Mouse (Mus musculus) neural tube, embryonic 15.5 days (tissue): ENCODE data around the gene Poll. TPM values are rescaled to one million over a fixed set of nuclear protein-coding genes. Genes with fewer than 3 reads are reported as not detected.
"Not testable (repeated sequence)": the region's sequence is repeated elsewhere in the genome, so short reads cannot be mapped to it uniquely, and the experiment has no call there.

ENCODE experiments used
- ATAC-seq: fragments of 200-750 bp; cut with Nextera tagmentation; 2 replicates; pipeline ENCODE4 v1.8.0; 2017; ENCODE audit warnings: mild to moderate bottlenecking, moderate TSS enrichment, moderate library complexity; ENCODE audit not compliant: low FRiP score
- H3K27ac ChIP-seq: fragments of 300-500 bp; sonication (generic); replicated peaks from 2 replicates; pipeline ENCODE4 v1.5.1; 2015; ENCODE audit warnings: mild to moderate bottlenecking, inconsistent platforms
- H3K27me3 ChIP-seq: fragments of 300-500 bp; sonication (generic); replicated peaks from 2 replicates; pipeline ENCODE4 v1.6.1; 2015; ENCODE audit warnings: inconsistent platforms
- H3K36me3 ChIP-seq: fragments of 300-500 bp; sonication (generic); 2 replicates; pipeline ENCODE4 v1.6.1; 2015; ENCODE audit warnings: inconsistent platforms
- H3K4me1 ChIP-seq: fragments of 300-500 bp; sonication (generic); 2 replicates; pipeline ENCODE4 v1.6.1; 2015; ENCODE audit warnings: inconsistent platforms
- H3K4me2 ChIP-seq: fragments of 300-500 bp; sonication (generic); 2 replicates; pipeline ENCODE4 v1.6.1; 2015; ENCODE audit warnings: inconsistent platforms, mild to moderate bottlenecking, moderate library complexity
- H3K4me3 ChIP-seq: fragments of 300-500 bp; sonication (generic); replicated peaks from 2 replicates; pipeline ENCODE4 v1.5.1; 2015; ENCODE audit warnings: mild to moderate bottlenecking, inconsistent platforms
- H3K9ac ChIP-seq: fragments of 300-500 bp; sonication (generic); replicated peaks from 2 replicates; pipeline ENCODE4 v1.6.1; 2015; ENCODE audit warnings: mild to moderate bottlenecking, inconsistent platforms
- H3K9me3 ChIP-seq: fragments of 300-500 bp; sonication (generic); replicated peaks from 2 replicates; pipeline ENCODE4 v1.6.1; 2016; ENCODE audit warnings: inconsistent platforms
- WGBS: fragments of 180-500 bp; shearing (Covaris S2); methylation state at CpG from one replicate; pipeline ENCODE4 v1.1.7; 2015; ENCODE audit warnings: mixed read lengths; 5-methylcytosine and 5-hydroxymethylcytosine counted together
- polyA plus RNA-seq: library from polyadenylated mRNA; unstranded; fragments of >200 nt; fragmentation: Nextera tagmentation; extraction: Ambion mirVana; gene quantifications from 2 replicates; pipeline ENCODE4 v1.2.1, GENCODE M21; 2015

The Poll gene
- polyA plus RNA-seq, 1 experiment from 2014 or later, result 11.0 TPM

GRCm38 (mm10) chr19:45548196-45548595 is 12.1 kb downstream of the Poll start:
- H3K4me3 ChIP-seq, ATAC-seq, H3K27ac ChIP-seq, H3K4me2 ChIP-seq, H3K9me3 ChIP-seq, H3K36me3 ChIP-seq, H3K9ac ChIP-seq: not testable (repeated sequence)
- H3K27me3 ChIP-seq, result peaks cover 30% of the 10 kb centered on the region
- peaks cover 39% of the 10 kb centered on the region for H3K4me1 ChIP-seq

- H3K36me3 ChIP-seq, result no peaks in the 10 kb centered on the region
- peak overlapping the region; percentile 44 for H3K4me3 ChIP-seq
- WGBS, result under 1% methylated on average over 30 of the region's 30 CpGs
- H3K4me2 ChIP-seq, result peak overlapping the region; percentile 88
- ATAC-seq, result peak; percentile 34
- H3K9ac ChIP-seq, result peak overlapping the region; percentile 51
- H3K27me3 ChIP-seq, result peaks cover 37% of the 10 kb centered on the region
- H3K4me1 ChIP-seq, result peaks cover 68% of the 10 kb centered on the region
- no peaks in the 10 kb centered on the region for H3K9me3 ChIP-seq
- H3K27ac ChIP-seq, result no peak overlapping the region
Measured at GRCm38 (mm10) chr19:45544925-45545321, 15.4 kb downstream of the Poll start.

- no peak for ATAC-seq
- H3K27me3 ChIP-seq, result peaks cover 37% of the 10 kb centered on the region
- peak overlapping the region; percentile 51 for H3K9ac ChIP-seq
- peak overlapping the region; percentile 88 for H3K4me2 ChIP-seq
- H3K9me3 ChIP-seq, result no peaks in the 10 kb centered on the region
- no peaks in the 10 kb centered on the region for H3K36me3 ChIP-seq
- peak overlapping the region; percentile 44 for H3K4me3 ChIP-seq
- WGBS, result 2% methylated on average over 22 of the region's 26 CpGs
- H3K4me1 ChIP-seq, result peaks cover 69% of the 10 kb centered on the region
- H3K27ac ChIP-seq, result 0 out of 2 replicates have a peak overlapping the region, but pooled peaks have one; percentile 13
Measured at GRCm38 (mm10) chr19:45544152-45544924, 16.0 kb downstream of the Poll start.

- Histone ChIP-seq H3K27ac (peak overlapping the region; percentile 83), H3K4me1 (peaks cover 60% of the 10 kb centered on the region), H3K27me3 (peaks cover 35% of the 10 kb centered on the region), H3K9me3 (no peaks in the 10 kb centered on the region), H3K4me3 (peak overlapping the region; percentile 39), H3K9ac (peak overlapping the region; percentile 50), H3K36me3 (no peaks in the 10 kb centered on the region), H3K4me2 (peak overlapping the region; percentile 80)
- no peak for ATAC-seq
- WGBS, result 14% methylated on average over 3 of the region's 3 CpGs
Measured at GRCm38 (mm10) chr19:45542061-45542460, 18.3 kb downstream of the Poll start.

- peak overlapping the region; percentile 50 for H3K9ac ChIP-seq
- no peaks in the 10 kb centered on the region for H3K9me3 ChIP-seq
- peak; percentile 42 for ATAC-seq
- H3K4me3 ChIP-seq, result peak overlapping the region; percentile 39
- H3K4me1 ChIP-seq, result peaks cover 59% of the 10 kb centered on the region
- peaks cover 32% of the 10 kb centered on the region for H3K27me3 ChIP-seq
- peak overlapping the region; percentile 80 for H3K4me2 ChIP-seq
- H3K36me3 ChIP-seq, result no peaks in the 10 kb centered on the region
- H3K27ac ChIP-seq, result peak overlapping the region; percentile 83
- 1% methylated on average over 53 of the region's 58 CpGs for WGBS
Measured at GRCm38 (mm10) chr19:45541409-45542041, 18.8 kb downstream of the Poll start.

- Histone ChIP-seq H3K4me3 (peak overlapping the region; percentile 39), H3K9ac (peak overlapping the region; percentile 50), H3K27ac (peak overlapping the region; percentile 83), H3K9me3 (no peaks in the 10 kb centered on the region), H3K4me1 (peaks cover 64% of the 10 kb centered on the region), H3K36me3 (no peaks in the 10 kb centered on the region), H3K27me3 (peaks cover 26% of the 10 kb centered on the region), H3K4me2 (peak overlapping the region; percentile 80)
- ATAC-seq, result peak; percentile 14
- 15% methylated on average over 8 of the region's 8 CpGs for WGBS
Measured at GRCm38 (mm10) chr19:45540657-45541408, 19.5 kb downstream of the Poll start.

GRCm38 (mm10) chr19:45537505-45537904 is 22.8 kb downstream of the Poll start:
- H3K9me3 ChIP-seq, result no peaks in the 10 kb centered on the region
- no peak overlapping the region for H3K27ac ChIP-seq
- H3K4me1 ChIP-seq, result peaks cover 64% of the 10 kb centered on the region
- H3K4me3 ChIP-seq, result no peak overlapping the region
- no peaks in the 10 kb centered on the region for H3K36me3 ChIP-seq
- no peak for ATAC-seq
- H3K4me2 ChIP-seq, result no peak overlapping the region
- 62% methylated on average over 1 of the region's 1 CpGs for WGBS
- H3K9ac ChIP-seq, result no peak overlapping the region
- peaks cover 6% of the 10 kb centered on the region for H3K27me3 ChIP-seq

- Histone ChIP-seq H3K9me3 (no peaks in the 10 kb centered on the region), H3K4me3 (no peak overlapping the region), H3K27me3 (no peaks in the 10 kb centered on the region), H3K4me2 (no peak overlapping the region), H3K9ac (no peak overlapping the region), H3K4me1 (peaks cover 49% of the 10 kb centered on the region), H3K27ac (peak overlapping the region; percentile 14; the same call in 1 of the 2 replicates), H3K36me3 (0 out of 2 replicates have a peak, but pooled peaks cover under 1% of the 10 kb centered on the region)
- 26% methylated on average over 6 of the region's 6 CpGs for WGBS
- peak; percentile 35 for ATAC-seq
Measured at GRCm38 (mm10) chr19:45535929-45536328, 24.4 kb downstream of the Poll start.

- Histone ChIP-seq H3K4me2 (no peak overlapping the region), H3K27ac (peak overlapping the region; percentile 14; the same call in 1 of the 2 replicates), H3K36me3 (peaks cover 7% of the 10 kb centered on the region; the same call in 1 of the 2 replicates), H3K4me1 (peaks cover 44% of the 10 kb centered on the region), H3K9me3 (no peaks in the 10 kb centered on the region), H3K4me3 (no peak overlapping the region), H3K27me3 (no peaks in the 10 kb centered on the region), H3K9ac (no peak overlapping the region)
- no peak for ATAC-seq
- WGBS, result 47% methylated on average over 8 of the region's 8 CpGs
Measured at GRCm38 (mm10) chr19:45535214-45535735, 25.1 kb downstream of the Poll start.

GRCm38 (mm10) chr19:45533617-45534016 is 26.7 kb downstream of the Poll start:
- no peak overlapping the region for H3K9ac ChIP-seq
- H3K27me3 ChIP-seq, result no peaks in the 10 kb centered on the region
- H3K4me2 ChIP-seq, result no peak overlapping the region
- WGBS, result 45% methylated on average over 7 of the region's 7 CpGs
- peaks cover 42% of the 10 kb centered on the region for H3K4me1 ChIP-seq
- H3K9me3 ChIP-seq, result no peaks in the 10 kb centered on the region
- no peak for ATAC-seq
- 0 out of 2 replicates have a peak overlapping the region, but pooled peaks have one; percentile 24 for H3K27ac ChIP-seq
- peaks cover 20% of the 10 kb centered on the region; the same call in 1 of the 2 replicates for H3K36me3 ChIP-seq
- no peak overlapping the region for H3K4me3 ChIP-seq

GRCm38 (mm10) chr19:45531554-45531953 is 28.8 kb downstream of the Poll start:
- Histone ChIP-seq H3K4me3 (no peak overlapping the region), H3K9ac (no peak overlapping the region), H3K27me3 (no peaks in the 10 kb centered on the region), H3K9me3 (no peaks in the 10 kb centered on the region), H3K27ac (no peak overlapping the region), H3K4me2 (no peak overlapping the region), H3K4me1 (peaks cover 38% of the 10 kb centered on the region), H3K36me3 (peaks cover 37% of the 10 kb centered on the region)
- ATAC-seq, result no peak
- 68% methylated on average over 6 of the region's 6 CpGs for WGBS
